Mouse (Mus musculus) neutrophil, adult 5-6 weeks (primary cell): ENCODE data around the gene Ppia. TPM values are rescaled to one million over a fixed set of nuclear protein-coding genes. Genes with fewer than 3 reads are reported as not detected.
"Not testable (repeated sequence)": the region's sequence is repeated elsewhere in the genome, so short reads cannot be mapped to it uniquely, and the experiment has no call there.

Experiments used
- ATAC-seq: fragments of 151-379, 151-347 bp; 2 replicates; pipeline ENCODE4 v1.8.0; 2017; ENCODE audit warnings: mild to moderate bottlenecking, moderate TSS enrichment; ENCODE audit not compliant: insufficient number of reproducible peaks, poor library complexity, low FRiP score, severe bottlenecking; ENCODE audit errors: extremely low read depth
- total RNA-seq: library from RNA; stranded (forward); fragments of 200-1000 nt; gene quantifications from 2 replicates; pipeline ENCODE4 v1.2.3, GENCODE M21; 2017

Ppia gene
- total RNA-seq, 1 experiment from 2014 or later, result 569 TPM

- ATAC-seq, result peak; percentile 56
These were observed 12.4 kb upstream of the Ppia start for GRCm38 (mm10) chr11:6402515-6403510.

- no peak for ATAC-seq
These were observed 11.3 kb upstream of the Ppia start for GRCm38 (mm10) chr11:6403830-6404405.

- no peak for ATAC-seq
These were observed 10.3 kb upstream of the Ppia start for GRCm38 (mm10) chr11:6404699-6405566.

- no peak for ATAC-seq
These were observed 9.6 kb upstream of the Ppia start for GRCm38 (mm10) chr11:6405591-6406081.

- no peak for ATAC-seq
These were observed 8.7 kb upstream of the Ppia start for GRCm38 (mm10) chr11:6406251-6407161.

- no peak for ATAC-seq
These were observed 8.1 kb upstream of the Ppia start for GRCm38 (mm10) chr11:6407162-6407621.

GRCm38 (mm10) chr11:6410050-6410602 is 5.1 kb upstream of the Ppia start:
- no peak for ATAC-seq

- not testable (repeated sequence) for ATAC-seq
These were observed 4.5 kb upstream of the Ppia start for GRCm38 (mm10) chr11:6410755-6411154.

- ATAC-seq, result no peak
These were observed 3.6 kb upstream of the Ppia start for GRCm38 (mm10) chr11:6411684-6412083.

GRCm38 (mm10) chr11:6413264-6413663 is 2.0 kb upstream of the Ppia start:
- no peak for ATAC-seq

- peak; percentile 91 for ATAC-seq
These were observed 535 bp downstream of the Ppia start for GRCm38 (mm10) chr11:6415551-6416404.

GRCm38 (mm10) chr11:6416405-6417034 is 1.3 kb downstream of the Ppia start:
- peak; percentile 62 for ATAC-seq

GRCm38 (mm10) chr11:6417069-6417468 is 1.8 kb downstream of the Ppia start:
- ATAC-seq, result no peak

- ATAC-seq, result no peak
These were observed 2.2 kb downstream of the Ppia start for GRCm38 (mm10) chr11:6417490-6417889.

- ATAC-seq, result no peak
These were observed 3.5 kb downstream of the Ppia start for GRCm38 (mm10) chr11:6418751-6419150.

- ATAC-seq, result not testable (repeated sequence)
These were observed 3.9 kb downstream of the Ppia start for GRCm38 (mm10) chr11:6419156-6419555.
